Mouse (Mus musculus) hindbrain, embryonic 11.5 days (tissue): Measurements from ENCODE around the gene Mphosph9. TPM values are rescaled to one million over a fixed set of nuclear protein-coding genes. Genes with fewer than 3 reads are reported as not detected.
"Not testable (repeated sequence)": the region's sequence is repeated elsewhere in the genome, so short reads cannot be mapped to it uniquely, and the experiment has no call there.

Source experiments
- ATAC-seq: fragments of 200-750 bp; cut with Nextera tagmentation; 2 replicates; pipeline ENCODE4 v1.8.0; 2017; ENCODE audit warnings: mild to moderate bottlenecking, moderate TSS enrichment, moderate library complexity; ENCODE audit not compliant: low FRiP score
- DNase-seq: peaks from one replicate; pipeline ENCODE4 v3.0.0-alpha.2; 2015; ENCODE audit warnings: low spot score
- H3K27ac ChIP-seq: fragments of 300-500 bp; sonication (generic); 2 replicates; pipeline ENCODE4 v1.5.1; 2014; ENCODE audit warnings: mild to moderate bottlenecking, low read depth, low read length
- H3K27me3 ChIP-seq: fragments of 300-500 bp; sonication (generic); 2 replicates; pipeline ENCODE4 v1.6.1; 2014; ENCODE audit warnings: mild to moderate bottlenecking, low read length, moderate library complexity, mixed read lengths; ENCODE audit not compliant: control insufficient read depth, insufficient read depth
- H3K36me3 ChIP-seq: fragments of 300-500 bp; sonication (generic); 2 replicates; pipeline ENCODE4 v1.6.1; 2014; ENCODE audit warnings: mild to moderate bottlenecking, low read length, moderate library complexity, mixed read lengths; ENCODE audit not compliant: control insufficient read depth, insufficient read depth
- H3K4me1 ChIP-seq: fragments of 300-500 bp; sonication (generic); replicated peaks from 2 replicates; pipeline ENCODE4 v1.6.1; 2014; ENCODE audit warnings: low read length, mixed read lengths; ENCODE audit not compliant: control insufficient read depth, insufficient read depth
- H3K4me2 ChIP-seq: fragments of 300-500 bp; sonication (generic); replicated peaks from 2 replicates; pipeline ENCODE4 v1.6.1; 2014; ENCODE audit warnings: mild to moderate bottlenecking, low read depth, low read length
- H3K4me3 ChIP-seq: fragments of 300-500 bp; sonication (generic); 2 replicates; pipeline ENCODE4 v1.5.1; 2014; ENCODE audit warnings: low read depth, low read length
- H3K9ac ChIP-seq: fragments of 300-500 bp; sonication (generic); 2 replicates; pipeline ENCODE4 v1.6.1; 2014; ENCODE audit warnings: low read depth, low read length
- H3K9me3 ChIP-seq: fragments of 300-500 bp; sonication (generic); 2 replicates; pipeline ENCODE4 v1.6.1; 2016; ENCODE audit warnings: low read length; ENCODE audit not compliant: control insufficient read depth
- WGBS: fragments of 180-500 bp; shearing (Covaris S2); extraction: QIAGEN DNeasy Blood & Tissue Kit; methylation state at CpG from one replicate; pipeline ENCODE4 v1.1.7; 2014; 5-methylcytosine and 5-hydroxymethylcytosine counted together
- polyA plus RNA-seq: library from polyadenylated mRNA; unstranded; fragments of >200 nt; fragmentation: Nextera tagmentation; extraction: Ambion mirVana; gene quantifications from 2 replicates; pipeline ENCODE4 v1.2.1, GENCODE M21; 2014

The Mphosph9 gene
- polyA plus RNA-seq, 1 experiment from 2014 or later = 20.5 TPM

- H3K27me3 ChIP-seq = no peaks in the 10 kb centered on the region
- ATAC-seq (no peak), DNase-seq (no peak)
- no peaks in the 10 kb centered on the region for H3K4me1 ChIP-seq
- 81% methylated on average over 4 of the region's 4 CpGs for WGBS
- no peak overlapping the region for H3K9ac ChIP-seq
- H3K4me2 ChIP-seq = no peak overlapping the region
- H3K4me3 ChIP-seq = no peak overlapping the region
- no peaks in the 10 kb centered on the region for H3K9me3 ChIP-seq
- H3K27ac ChIP-seq = no peak overlapping the region
- H3K36me3 ChIP-seq = peaks cover 7% of the 10 kb centered on the region; the same call in 1 of the 2 replicates
Measured at GRCm38 (mm10) chr5:124300132-124300531, 27.6 kb downstream of the Mphosph9 start.

- H3K9ac ChIP-seq, H3K4me2 ChIP-seq, H3K4me3 ChIP-seq, H3K27me3 ChIP-seq, H3K27ac ChIP-seq, ATAC-seq, H3K9me3 ChIP-seq, H3K36me3 ChIP-seq, H3K4me1 ChIP-seq: not testable (repeated sequence)
- DNase-seq = peak; percentile 45
- WGBS = 74% methylated on average over 3 of the region's 4 CpGs
Measured at GRCm38 (mm10) chr5:124299307-124299706, 28.5 kb downstream of the Mphosph9 start.

GRCm38 (mm10) chr5:124296475-124296874 is 31.3 kb downstream of the Mphosph9 start:
- no peak overlapping the region for H3K4me3 ChIP-seq
- no peaks in the 10 kb centered on the region for H3K9me3 ChIP-seq
- no peak overlapping the region for H3K27ac ChIP-seq
- H3K4me1 ChIP-seq = no peaks in the 10 kb centered on the region
- no peaks in the 10 kb centered on the region for H3K27me3 ChIP-seq
- H3K36me3 ChIP-seq = peaks cover 7% of the 10 kb centered on the region; the same call in 1 of the 2 replicates
- no peak overlapping the region for H3K4me2 ChIP-seq
- 94% methylated on average over 4 of the region's 4 CpGs for WGBS
- no peak for DNase-seq
- no peak for ATAC-seq
- no peak overlapping the region for H3K9ac ChIP-seq

GRCm38 (mm10) chr5:124293967-124294366 is 33.8 kb downstream of the Mphosph9 start:
- H3K36me3 ChIP-seq = peaks cover 16% of the 10 kb centered on the region
- no peak overlapping the region for H3K4me3 ChIP-seq
- no peak for DNase-seq
- H3K9ac ChIP-seq = no peak overlapping the region
- 94% methylated on average over 5 of the region's 5 CpGs for WGBS
- H3K9me3 ChIP-seq = no peaks in the 10 kb centered on the region
- no peak overlapping the region for H3K27ac ChIP-seq
- no peak overlapping the region for H3K4me2 ChIP-seq
- H3K27me3 ChIP-seq = no peaks in the 10 kb centered on the region
- no peak for ATAC-seq
- no peaks in the 10 kb centered on the region for H3K4me1 ChIP-seq

GRCm38 (mm10) chr5:124290216-124290615 is 37.6 kb downstream of the Mphosph9 start:
- 94% methylated on average over 4 of the region's 4 CpGs for WGBS
- H3K36me3 ChIP-seq = peaks cover 12% of the 10 kb centered on the region

GRCm38 (mm10) chr5:124287616-124288247 is 40.0 kb downstream of the Mphosph9 start:
- Histone ChIP-seq H3K9me3 (no peaks in the 10 kb centered on the region; the same call in 1 of the 2 replicates), H3K4me2 (no peak overlapping the region), H3K4me3 (no peak overlapping the region), H3K36me3 (peaks cover 15% of the 10 kb centered on the region), H3K27me3 (no peaks in the 10 kb centered on the region), H3K27ac (no peak overlapping the region), H3K4me1 (no peaks in the 10 kb centered on the region), H3K9ac (no peak overlapping the region)
- 95% methylated on average over 6 of the region's 6 CpGs for WGBS
- peak; percentile 11 for DNase-seq
- no peak for ATAC-seq

More at GRCm38 (mm10) chr5:124290216-124290615, 37.6 kb downstream of the Mphosph9 start:
- ATAC-seq = no peak
- Histone ChIP-seq H3K4me2 (no peak overlapping the region), H3K4me1 (no peaks in the 10 kb centered on the region), H3K27ac (no peak overlapping the region), H3K4me3 (no peak overlapping the region), H3K27me3 (no peaks in the 10 kb centered on the region), H3K9me3 (no peaks in the 10 kb centered on the region; the same call in 1 of the 2 replicates), H3K9ac (no peak overlapping the region)
- no peak for DNase-seq

GRCm38 (mm10) chr5:124284330-124284729 is 43.4 kb downstream of the Mphosph9 start:
- ATAC-seq (no peak), DNase-seq (peak; percentile 9)
- Histone ChIP-seq H3K9ac (no peak overlapping the region), H3K9me3 (no peaks in the 10 kb centered on the region; the same call in 1 of the 2 replicates), H3K4me2 (no peak overlapping the region), H3K27ac (no peak overlapping the region), H3K4me1 (no peaks in the 10 kb centered on the region), H3K4me3 (no peak overlapping the region), H3K36me3 (peaks cover 9% of the 10 kb centered on the region; the same call in 1 of the 2 replicates), H3K27me3 (no peaks in the 10 kb centered on the region)
- WGBS = 73% methylated on average over 3 of the region's 3 CpGs

GRCm38 (mm10) chr5:124282854-124283253 is 44.9 kb downstream of the Mphosph9 start:
- ATAC-seq = no peak
- no peak overlapping the region for H3K9ac ChIP-seq
- H3K4me2 ChIP-seq = no peak overlapping the region
- no peak overlapping the region for H3K27ac ChIP-seq
- 92% methylated on average over 2 of the region's 2 CpGs for WGBS
- H3K9me3 ChIP-seq = no peaks in the 10 kb centered on the region; the same call in 1 of the 2 replicates
- H3K4me3 ChIP-seq = no peak overlapping the region
- H3K4me1 ChIP-seq = no peaks in the 10 kb centered on the region
- DNase-seq = no peak
- H3K36me3 ChIP-seq = peaks cover 8% of the 10 kb centered on the region; the same call in 1 of the 2 replicates
- no peaks in the 10 kb centered on the region for H3K27me3 ChIP-seq

GRCm38 (mm10) chr5:124270226-124270625 is 57.5 kb downstream of the Mphosph9 start:
- DNase-seq = no peak
- H3K27ac ChIP-seq = no peak overlapping the region
- no peaks in the 10 kb centered on the region for H3K9me3 ChIP-seq
- WGBS = 92% methylated on average over 5 of the region's 5 CpGs
- no peak overlapping the region for H3K4me3 ChIP-seq
- H3K27me3 ChIP-seq = no peaks in the 10 kb centered on the region
- no peak overlapping the region for H3K9ac ChIP-seq
- no peak for ATAC-seq
- peaks cover 4% of the 10 kb centered on the region; the same call in 1 of the 2 replicates for H3K4me1 ChIP-seq
- H3K4me2 ChIP-seq = no peak overlapping the region
- H3K36me3 ChIP-seq = peaks cover 4% of the 10 kb centered on the region; the same call in 1 of the 2 replicates
